Mouse (Mus musculus) olfactory bulb, adult 2 months (tissue): Measurements from ENCODE around the gene Zfp1. TPM values are rescaled to one million over a fixed set of nuclear protein-coding genes. Genes with fewer than 3 reads are reported as not detected.
A peak's percentile ranks its signal among the peaks of the same experiment; 100 is the strongest.
"Not testable (repeated sequence)": the region's sequence is repeated elsewhere in the genome, so short reads cannot be mapped to it uniquely, and the experiment has no call there.

Source experiments
- H3K27ac ChIP-seq: fragments of 200-500 bp; 2 replicates; pipeline ENCODE4 v1.5.1; 2012; ENCODE audit warnings: low read depth, low read length; ENCODE audit not compliant: insufficient read depth
- H3K4me1 ChIP-seq: fragments of 200-500 bp; 2 replicates; pipeline ENCODE4 v1.6.1; 2012; ENCODE audit warnings: low read length; ENCODE audit not compliant: control insufficient read depth, insufficient read depth
- H3K4me3 ChIP-seq: fragments of 200-500 bp; 2 replicates; pipeline ENCODE4 v1.5.1; 2012; ENCODE audit warnings: mild to moderate bottlenecking, low read depth, low read length, moderate library complexity; ENCODE audit not compliant: insufficient read depth
- CTCF ChIP-seq: fragments of 200-500 bp; IDR thresholded peaks from 2 replicates; pipeline ENCODE4 v1.5.1; 2012; ENCODE audit warnings: low read depth, mild to moderate bottlenecking, low read length, moderate library complexity; ENCODE audit not compliant: insufficient read depth
- POLR2A ChIP-seq: fragments of 200-500 bp; IDR thresholded peaks from 2 replicates; pipeline ENCODE4 v1.6.1; 2012; ENCODE audit warnings: mild to moderate bottlenecking, low read depth, low read length, moderate library complexity; ENCODE audit not compliant: insufficient read depth
- WGBS: fragments of 180-500 bp; shearing (Covaris S2); methylation state at CpG from one replicate; pipeline ENCODE4 v1.1.7; 2018; 5-methylcytosine and 5-hydroxymethylcytosine counted together
- polyA plus RNA-seq: library from polyadenylated mRNA; stranded (reverse); fragments of >200 nt; gene quantifications from 2 replicates; pipeline ENCODE4 v1.2.4, GENCODE M21; 2012; ENCODE audit warnings: low replicate concordance; ENCODE audit not compliant: missing spikeins, insufficient read depth, insufficient read length

Gene Zfp1
- polyA plus RNA-seq, 1 experiment = not detected

DNA sequence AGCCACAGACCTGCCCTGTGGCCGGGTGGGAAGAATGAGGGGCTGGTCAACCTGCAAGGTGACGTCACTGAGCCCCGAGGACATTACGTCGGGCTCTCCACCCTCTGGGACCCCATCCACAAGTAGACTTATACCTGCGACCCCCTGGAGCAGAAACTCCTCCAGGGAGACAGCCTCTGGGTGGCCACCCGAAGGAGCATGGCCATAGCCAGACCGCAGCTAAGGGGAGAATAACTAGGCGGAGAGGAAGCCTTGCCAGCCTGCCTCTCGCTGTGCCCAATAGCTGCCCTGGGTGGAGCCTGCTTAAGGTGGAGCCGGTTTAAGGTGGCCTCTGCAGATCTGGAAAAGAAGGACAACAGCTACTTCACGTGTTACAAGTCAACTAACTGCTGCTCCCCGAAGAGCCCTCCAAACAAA, 13.1 kb upstream of the Zfp1 start, which contains the start of gene Ldhd:
TSS of gene Ldhd (minus strand) at position 270 of the 417 bp plus-strand sequence.
- Histone ChIP-seq H3K4me3 (peak within 1 kb of the TSS; percentile 42), H3K27ac (0 out of 2 replicates have a peak within 1 kb of the TSS, but pooled peaks have one; percentile 2), H3K4me1 (peaks cover 31% of the 10 kb centered on the region)
- 17% methylated on average over 13 of the region's 13 CpGs for WGBS
- TF ChIP-seq CTCF = no peak
- no peak for TF ChIP-seq POLR2A

DNA sequence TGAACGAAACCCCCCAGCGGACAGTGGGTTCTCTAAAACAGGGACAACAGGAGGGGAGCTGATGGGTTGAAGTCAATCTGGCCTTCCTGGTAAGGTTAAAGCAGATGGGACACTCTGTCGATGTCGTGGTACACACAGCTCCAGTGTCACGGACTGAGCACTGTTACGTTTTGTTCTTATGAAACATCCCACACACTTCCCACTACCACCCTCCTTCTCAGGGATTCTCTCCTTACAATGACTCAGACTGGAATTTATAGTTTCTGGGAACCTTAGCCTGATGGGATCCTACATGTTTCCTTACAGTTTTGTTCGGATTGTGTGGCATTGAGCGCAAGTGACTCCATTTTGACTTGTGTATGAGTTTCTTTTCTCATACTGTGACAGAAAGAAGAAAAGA, 11.6 kb upstream of the Zfp1 start:
- H3K27ac ChIP-seq = no peak overlapping the region
- WGBS = 65% methylated on average over 8 of the region's 8 CpGs
- TF ChIP-seq CTCF = no peak
- no peak for TF ChIP-seq POLR2A
- no peak overlapping the region for H3K4me3 ChIP-seq
- H3K4me1 ChIP-seq = peaks cover 22% of the 10 kb centered on the region

DNA sequence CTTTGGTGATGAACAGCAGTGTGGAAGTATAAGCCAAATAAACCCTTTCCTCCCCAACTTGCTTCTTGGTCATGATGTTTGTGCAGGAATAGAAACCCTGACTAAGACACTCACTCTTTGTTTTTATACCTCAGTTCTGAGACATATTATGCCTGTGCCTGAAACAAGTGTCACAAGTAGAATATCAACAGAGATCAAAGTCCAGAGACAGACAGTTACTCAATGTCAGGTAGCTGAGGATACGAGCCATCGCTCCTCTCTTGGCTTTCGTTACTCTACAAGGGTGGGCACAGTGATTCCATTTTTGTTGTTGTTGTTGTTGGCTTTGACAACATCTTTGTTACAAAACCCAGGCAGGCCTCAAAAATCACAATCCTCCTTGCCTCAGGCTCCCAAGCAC, 10.2 kb upstream of the Zfp1 start:
- H3K27ac ChIP-seq = no peak overlapping the region
- WGBS = 98% methylated on average over 3 of the region's 3 CpGs
- no peak for TF ChIP-seq CTCF
- H3K4me3 ChIP-seq = no peak overlapping the region
- peaks cover 14% of the 10 kb centered on the region for H3K4me1 ChIP-seq

DNA sequence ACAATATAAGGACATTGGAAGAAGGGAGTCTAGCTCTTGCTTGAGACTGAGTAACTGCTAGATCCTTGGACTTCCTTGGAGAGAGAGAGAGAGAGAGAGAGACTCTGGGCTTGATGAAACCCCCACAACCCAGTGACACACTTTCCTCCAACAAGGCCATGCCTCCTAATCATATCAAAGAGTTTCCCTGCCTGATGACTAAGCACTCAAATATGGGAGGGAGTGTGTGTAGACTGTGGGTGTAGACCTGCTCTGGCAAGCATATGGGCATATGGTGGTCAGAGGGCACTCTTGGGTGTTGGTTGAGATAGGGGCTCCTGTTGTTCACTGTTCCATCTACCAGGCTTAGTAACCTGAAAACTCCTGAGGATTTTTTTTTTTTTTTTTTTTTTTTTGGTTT, 5.1 kb upstream of the Zfp1 start:
- Histone ChIP-seq H3K27ac (no peak overlapping the region), H3K4me3 (no peak overlapping the region), H3K4me1 (no peaks in the 10 kb centered on the region)
- TF ChIP-seq CTCF (no peak), POLR2A (no peak)

DNA sequence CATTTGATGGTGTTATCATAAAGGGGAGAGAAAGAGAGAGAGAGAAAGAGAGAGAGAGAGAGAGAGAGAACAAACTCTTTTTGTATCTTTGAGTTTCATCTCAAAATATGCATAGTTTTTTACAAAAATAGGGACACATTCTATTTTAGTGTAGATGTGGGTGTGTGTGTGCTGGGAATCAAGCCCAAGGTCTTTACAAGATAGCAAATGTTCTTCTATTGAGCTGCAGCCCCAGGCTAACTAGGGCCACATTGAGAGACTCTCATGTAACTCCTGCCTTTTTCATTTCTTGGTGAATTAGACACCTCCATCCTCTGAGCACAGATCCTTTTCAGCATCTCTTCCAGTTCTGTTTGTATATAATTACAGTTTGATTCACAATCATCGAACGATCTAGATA, 2.1 kb upstream of the Zfp1 start:
- TF ChIP-seq CTCF = no peak
- no peak for TF ChIP-seq POLR2A

DNA sequence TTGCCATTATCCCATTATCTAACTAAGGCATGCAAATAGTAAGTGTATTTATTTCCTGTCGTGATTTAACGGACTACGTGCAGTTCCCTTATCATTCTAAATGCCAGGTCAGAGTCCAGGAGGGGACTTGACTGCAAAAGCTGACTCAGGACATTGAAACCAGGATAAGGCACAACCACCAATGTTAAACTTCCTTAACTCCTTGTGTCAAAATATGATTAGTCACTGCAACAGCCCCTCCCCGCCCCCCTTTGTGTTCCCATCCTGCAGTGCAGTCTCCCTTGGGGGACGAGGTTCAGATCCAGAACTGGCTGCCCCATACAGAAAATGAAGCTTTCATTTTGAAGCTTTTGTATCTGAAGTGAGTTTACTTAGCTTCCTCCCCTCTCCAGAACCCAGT, 705 bp upstream of the Zfp1 start:
- TF ChIP-seq POLR2A = no peak
- TF ChIP-seq CTCF = no peak
- 53% methylated on average over 5 of the region's 5 CpGs for WGBS
- Histone ChIP-seq H3K27ac (no peak overlapping the region), H3K4me3 (no peak overlapping the region), H3K4me1 (no peaks in the 10 kb centered on the region)

More for the DNA sequence above, 2.1 kb upstream of the Zfp1 start:
- H3K4me1 ChIP-seq = no peaks in the 10 kb centered on the region
- no peak overlapping the region for H3K27ac ChIP-seq
- H3K4me3 ChIP-seq = no peak overlapping the region
- WGBS = 86% methylated on average over 2 of the region's 2 CpGs

DNA sequence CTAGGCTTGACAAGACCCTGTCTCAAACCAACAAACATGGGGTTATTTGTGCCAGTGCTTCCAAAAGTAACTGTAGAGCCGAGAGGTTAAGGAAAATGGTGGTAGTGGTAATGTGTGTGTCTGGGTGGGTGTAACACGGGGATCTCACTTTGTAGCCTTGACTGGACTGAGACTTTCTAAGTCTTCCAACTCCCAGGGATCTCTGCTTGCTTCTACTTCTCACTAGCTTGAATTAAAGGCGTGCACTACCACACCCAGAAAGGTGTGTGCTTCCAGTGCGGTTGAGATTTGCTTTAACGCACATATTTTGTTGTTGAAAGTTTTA, 300 bp upstream of the Zfp1 start:
- TF ChIP-seq POLR2A = no peak
- no peak for TF ChIP-seq CTCF
- Histone ChIP-seq H3K4me1 (no peaks in the 10 kb centered on the region), H3K27ac (no peak overlapping the region; the same call in 1 of the 2 replicates), H3K4me3 (no peak overlapping the region)
- 4% methylated on average over 5 of the region's 5 CpGs for WGBS

DNA sequence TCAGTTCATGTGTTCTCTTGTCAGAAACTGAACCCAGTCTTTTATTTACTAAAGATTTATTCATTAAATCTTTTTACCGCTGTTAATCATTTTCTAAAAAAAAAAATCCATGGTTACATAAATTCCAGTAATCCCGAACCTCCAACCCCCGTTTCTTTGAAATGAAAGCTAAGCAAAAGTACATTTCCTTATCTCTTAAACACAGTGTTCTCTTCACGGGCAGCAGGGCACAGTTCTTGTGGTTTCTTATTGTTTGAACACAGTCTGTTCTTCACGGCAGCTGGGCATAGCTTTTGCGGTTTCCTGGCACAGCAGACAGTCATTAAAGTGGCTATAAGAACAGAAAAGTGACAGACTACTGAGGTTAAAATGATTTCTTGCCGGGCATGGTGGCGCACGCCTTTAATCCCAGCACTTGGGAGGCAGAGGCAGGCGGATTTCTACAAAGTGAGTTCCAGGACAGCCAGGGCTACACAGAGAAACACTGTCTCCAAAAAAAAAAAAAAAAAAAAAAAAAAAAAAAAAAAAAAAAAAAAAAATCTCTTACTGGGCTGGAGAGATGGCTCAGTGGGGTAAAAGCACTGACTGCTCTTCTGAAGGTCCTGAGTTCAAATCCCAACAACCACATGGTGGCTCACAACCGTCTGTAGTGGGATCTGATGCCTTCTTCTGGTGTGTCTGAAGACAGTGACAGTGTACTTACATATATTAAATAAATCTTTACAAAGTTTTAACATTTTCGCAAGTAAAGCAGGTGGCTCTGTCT, 1.3 kb downstream of the Zfp1 start:
- WGBS = 37% methylated on average over 12 of the region's 12 CpGs
- H3K27ac ChIP-seq = not testable (repeated sequence)

DNA sequence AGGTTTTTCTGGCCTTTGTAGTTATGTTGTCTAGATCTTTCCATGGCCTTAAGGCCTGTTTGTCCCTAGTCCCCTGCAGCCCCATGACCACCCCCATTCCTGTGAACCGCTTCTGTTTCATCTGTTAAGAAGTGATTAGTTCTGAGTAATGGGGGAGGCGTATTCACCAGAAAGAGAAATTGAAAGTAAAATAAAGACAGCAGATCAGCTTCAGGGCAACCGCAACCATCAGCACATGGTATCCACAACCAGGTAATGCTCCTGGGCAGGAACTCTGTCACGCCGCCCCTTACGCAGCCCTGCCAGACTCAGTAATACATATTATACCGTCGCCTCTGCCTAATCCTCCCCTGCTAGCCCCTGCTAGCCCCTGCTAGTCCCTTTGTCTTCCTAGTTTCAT, 2.5 kb downstream of the Zfp1 start:
- no peak for TF ChIP-seq CTCF
- no peak for TF ChIP-seq POLR2A
- H3K4me1 ChIP-seq = peaks cover 5% of the 10 kb centered on the region; the same call in 1 of the 2 replicates
- 95% methylated on average over 8 of the region's 8 CpGs for WGBS
- no peak overlapping the region for H3K27ac ChIP-seq
- H3K4me3 ChIP-seq = no peak overlapping the region

More for the DNA sequence above, 1.3 kb downstream of the Zfp1 start:
- H3K4me1 ChIP-seq = not testable (repeated sequence)
- peak overlapping the region; percentile 60 for H3K4me3 ChIP-seq

DNA sequence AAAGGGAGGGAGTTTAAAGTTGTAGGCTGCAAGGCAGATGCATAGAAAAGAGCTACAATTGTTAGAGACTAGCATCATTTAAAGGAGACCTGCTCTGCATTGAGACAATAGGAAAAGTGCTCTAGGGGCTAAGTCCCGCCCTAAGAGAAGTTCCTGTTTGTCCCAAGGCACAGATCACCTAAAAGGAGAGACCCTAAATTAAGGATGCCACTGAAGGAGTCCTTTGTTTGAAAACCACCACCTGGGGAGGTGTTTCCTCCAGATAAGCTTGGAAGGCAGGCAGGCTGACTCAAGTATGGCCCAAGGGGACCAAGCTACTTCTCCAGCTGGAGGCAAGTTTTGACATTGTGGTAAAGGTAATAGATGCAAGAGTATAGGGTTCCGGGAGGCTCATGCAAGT, 5.6 kb downstream of the Zfp1 start:
- TF ChIP-seq POLR2A (no peak), CTCF (no peak)
- no peak overlapping the region for H3K27ac ChIP-seq
- no peak overlapping the region for H3K4me3 ChIP-seq
- 86% methylated on average over 2 of the region's 2 CpGs for WGBS
- H3K4me1 ChIP-seq = peaks cover 5% of the 10 kb centered on the region; the same call in 1 of the 2 replicates
